Mouse (Mus musculus) inflammation-experienced regulatory T-cells, adult 6 months (primary cell): Measurements from ENCODE around the gene Camk2b. TPM values are rescaled to one million over a fixed set of nuclear protein-coding genes. Genes with fewer than 3 reads are reported as not detected.
"Not testable (repeated sequence)": the region's sequence is repeated elsewhere in the genome, so short reads cannot be mapped to it uniquely, and the experiment has no call there.

Experiments used
- ATAC-seq: one replicate; pipeline ENCODE4 v1.8.0; 2017
- polyA plus RNA-seq, 3 experiments: library from polyadenylated mRNA; unstranded; fragments of 100-300 nt; shearing (Covaris generic); gene quantifications; one replicate each; pipeline ENCODE4 v1.2.1; 2017

The Camk2b gene
- polyA plus RNA-seq, 3 experiments from 2014 or later: 5.3 to 16.7 (median 11.0) TPM

DNA sequence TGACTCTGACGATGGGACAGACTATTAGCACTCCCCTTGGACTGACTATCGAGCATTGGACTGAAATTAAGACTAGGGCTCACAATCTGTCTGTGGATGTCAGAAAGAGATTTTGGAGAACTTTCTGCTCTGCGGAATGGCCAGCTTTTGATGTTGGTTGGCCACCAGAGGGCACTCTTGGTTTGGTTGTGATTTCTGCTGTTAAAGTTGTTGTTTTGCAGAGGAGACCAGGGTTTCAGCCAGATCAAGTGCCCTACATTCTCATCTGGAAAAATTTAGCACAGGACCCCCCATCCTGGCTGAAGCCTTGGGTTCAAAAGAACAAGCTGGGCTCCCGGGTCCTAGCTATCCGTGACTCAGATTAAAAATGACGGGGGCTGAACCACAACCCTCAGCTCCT, 134.2 kb downstream of the Camk2b start:
- ATAC-seq: not testable (repeated sequence)

DNA sequence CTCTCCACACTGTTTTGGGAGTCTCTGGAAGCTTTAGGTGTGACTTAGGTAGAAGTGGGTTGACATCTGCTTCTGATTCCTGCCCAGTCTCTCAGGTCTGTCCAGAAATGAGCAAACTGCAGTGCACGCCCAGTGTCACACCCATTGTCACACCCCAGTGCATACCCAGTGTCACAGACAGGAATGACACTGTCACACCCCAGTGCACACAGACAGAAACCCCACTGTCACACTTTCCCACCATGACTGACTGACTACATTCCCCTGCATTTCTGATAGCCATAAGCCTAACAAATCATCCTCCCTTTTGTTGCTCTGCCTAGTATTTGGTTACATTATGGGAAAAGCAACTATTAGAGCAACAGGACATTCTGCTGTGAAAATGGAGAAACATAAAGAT, 135.6 kb downstream of the Camk2b start:
- ATAC-seq: no peak

DNA sequence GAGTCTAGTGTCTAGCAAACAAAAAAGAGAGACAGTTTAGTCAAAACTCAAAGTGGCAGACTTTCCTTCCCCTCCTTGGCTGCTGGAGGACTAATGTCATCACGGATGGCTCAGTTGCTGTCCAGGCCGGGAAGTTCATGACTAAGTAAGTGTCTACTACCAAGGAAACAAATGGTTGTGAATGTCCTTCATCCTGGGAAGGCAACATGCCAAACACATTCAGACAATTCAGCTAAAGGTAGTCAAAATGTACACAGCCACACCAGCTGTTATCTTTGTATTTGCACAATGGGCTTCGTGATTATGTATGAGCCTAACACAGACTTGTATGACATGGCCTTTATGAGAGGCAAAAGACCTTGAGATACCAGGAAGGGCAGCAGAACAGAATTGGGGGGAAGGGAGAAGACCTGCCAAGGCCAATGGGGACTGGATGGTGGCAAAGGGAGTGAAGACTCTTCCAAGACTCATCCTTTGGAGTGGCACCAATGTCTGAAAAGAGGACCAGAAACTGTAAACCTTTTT, 139.4 kb downstream of the Camk2b start:
- ATAC-seq: no peak

DNA sequence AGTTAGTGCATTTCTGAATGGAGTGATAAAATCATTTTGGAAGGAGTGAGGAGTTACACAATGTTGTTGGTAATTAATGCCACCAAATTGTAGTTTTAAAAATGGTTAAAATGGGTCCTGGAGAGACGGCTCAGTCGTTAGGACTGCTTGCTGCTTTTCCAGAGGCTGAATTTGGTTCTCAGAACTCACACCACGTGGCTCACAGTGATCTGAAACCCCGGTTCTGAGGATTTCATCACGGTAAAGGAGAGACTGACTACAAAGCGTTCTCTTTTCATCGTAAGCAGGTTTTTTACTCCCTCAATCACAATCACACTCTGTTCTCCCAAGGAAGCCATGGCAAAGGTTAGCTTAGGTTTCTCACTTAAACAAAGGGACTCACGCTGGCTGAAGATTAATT, 141.5 kb downstream of the Camk2b start:
- ATAC-seq: no peak

DNA sequence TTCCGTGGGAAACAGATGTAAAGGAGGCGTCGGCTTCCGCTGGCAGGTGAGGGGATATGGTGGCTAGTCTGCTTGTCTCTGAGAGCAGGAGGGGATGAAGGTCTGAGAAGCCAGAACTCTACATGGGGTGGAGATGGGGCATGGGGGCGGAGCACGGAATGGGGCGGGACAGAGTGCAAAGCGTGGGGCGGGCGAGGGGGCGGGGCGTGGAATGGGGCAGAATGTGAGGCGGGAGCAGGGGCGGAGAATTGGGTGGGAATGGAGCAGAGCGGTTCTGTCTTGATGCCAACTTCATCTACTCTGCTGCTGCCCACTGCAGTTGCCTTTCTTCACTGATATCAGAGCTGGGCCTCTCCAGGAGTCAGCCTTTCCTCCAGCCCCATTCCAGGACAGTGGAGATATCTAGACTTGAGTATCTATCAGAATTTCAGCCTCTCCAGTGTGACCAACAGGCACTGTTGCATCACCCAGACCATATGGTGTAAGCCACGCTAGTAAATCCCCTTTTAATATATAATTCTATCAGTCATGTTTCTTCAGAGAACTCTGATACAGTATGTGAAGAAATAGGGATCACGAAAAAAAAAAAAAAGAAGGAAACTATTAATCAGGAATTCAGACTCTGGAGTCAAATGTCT, 145.7 kb downstream of the Camk2b start:
- no peak for ATAC-seq

Other genes with a start within 250 kb of the Camk2b start
- gene Polm, start 228.3 kb downstream of the Camk2b start, polyA plus RNA-seq: 10 to 100 TPM; 15.9 to 27.5 (median 21.3) TPM
- gene Aebp1, start 204.4 kb downstream of the Camk2b start, polyA plus RNA-seq: under 1 TPM in 2 of 3 experiments, not detected in 1; 0.13 to 0.90 TPM
- 10 to 100 TPM; 22.6 to 33.0 (median 30.2) TPM for gene Pold2, start 188.1 kb downstream of the Camk2b start, polyA plus RNA-seq
- gene Myl7, start 167.6 kb downstream of the Camk2b start, polyA plus RNA-seq: not detected
- not detected for gene Gck, start 116.3 kb downstream of the Camk2b start, polyA plus RNA-seq
- gene Ykt6, start 110.7 kb downstream of the Camk2b start, polyA plus RNA-seq: 10 to 100 TPM; 26.3 to 31.4 (median 27.1) TPM
- not detected for gene A730071L15Rik, start 133.7 kb upstream of the Camk2b start, polyA plus RNA-seq
- gene Nudcd3, start 134.1 kb upstream of the Camk2b start, polyA plus RNA-seq: 10 to 100 TPM; 26.7 to 38.8 (median 38.5) TPM
- gene Npc1l1, start 163.8 kb upstream of the Camk2b start, polyA plus RNA-seq: not detected
- gene Ddx56, start 201.4 kb upstream of the Camk2b start, polyA plus RNA-seq: 100 to 1,000 TPM in 1 of 3 experiments, 10 to 100 TPM in 2; 58.0 to 107 (median 96.8) TPM
- 10 to 100 TPM; 53.4 to 93.7 (median 81.4) TPM for gene Tmed4, start 208.5 kb upstream of the Camk2b start, polyA plus RNA-seq
- 100 to 1,000 TPM; 132 to 161 (median 134) TPM for gene Ogdh, start 225.3 kb upstream of the Camk2b start, polyA plus RNA-seq